Mouse (Mus musculus) limb, embryonic 11.5 days (tissue): Measurements from ENCODE around the gene Zfp619. TPM values are rescaled to one million over a fixed set of nuclear protein-coding genes. Genes with fewer than 3 reads are reported as not detected.
A peak's percentile ranks its signal among the peaks of the same experiment; 100 is the strongest.

Experiments used
- ATAC-seq: fragments of 200-750 bp; cut with Nextera tagmentation; 2 replicates; pipeline ENCODE4 v1.8.0; 2017; ENCODE audit warnings: low read depth; ENCODE audit not compliant: insufficient number of reproducible peaks, low FRiP score, low TSS enrichment
- DNase-seq: peaks from one replicate; pipeline ENCODE4 v3.0.0-alpha.2; 2015; ENCODE audit warnings: low spot score
- H3K27ac ChIP-seq: fragments of 300-500 bp; sonication (generic); replicated peaks from 2 replicates; pipeline ENCODE4 v1.5.1; 2014; ENCODE audit warnings: low read depth, mild to moderate bottlenecking, low read length
- H3K27me3 ChIP-seq: fragments of 300-500 bp; sonication (generic); 2 replicates; pipeline ENCODE4 v1.6.1; 2014; ENCODE audit warnings: mild to moderate bottlenecking, low read length, mixed read lengths; ENCODE audit not compliant: control insufficient read depth, insufficient read depth
- H3K36me3 ChIP-seq: fragments of 300-500 bp; sonication (generic); 2 replicates; pipeline ENCODE4 v1.6.1; 2014; ENCODE audit warnings: mild to moderate bottlenecking, low read length, moderate library complexity, mixed read lengths; ENCODE audit not compliant: control insufficient read depth, insufficient read depth
- H3K4me1 ChIP-seq: fragments of 300-500 bp; sonication (generic); 2 replicates; pipeline ENCODE4 v1.6.1; 2014; ENCODE audit warnings: low read length, mixed read lengths; ENCODE audit not compliant: control insufficient read depth, insufficient read depth
- H3K4me2 ChIP-seq: fragments of 300-500 bp; sonication (generic); 2 replicates; pipeline ENCODE4 v1.6.1; 2014; ENCODE audit warnings: low read depth, mild to moderate bottlenecking, moderate library complexity; ENCODE audit not compliant: severe bottlenecking
- H3K4me3 ChIP-seq: fragments of 300-500 bp; sonication (generic); 2 replicates; pipeline ENCODE4 v1.5.1; 2014; ENCODE audit warnings: low read depth, low read length
- H3K9ac ChIP-seq: fragments of 300-500 bp; sonication (generic); 2 replicates; pipeline ENCODE4 v1.6.1; 2014; ENCODE audit warnings: mild to moderate bottlenecking, low read length
- H3K9me3 ChIP-seq: fragments of 300-500 bp; sonication (generic); 2 replicates; pipeline ENCODE4 v1.6.1; 2016; ENCODE audit warnings: low read length; ENCODE audit not compliant: control insufficient read depth
- WGBS: fragments of 180-500 bp; shearing (Covaris S2); extraction: QIAGEN DNeasy Blood & Tissue Kit; methylation state at CpG from one replicate; pipeline ENCODE4 v1.1.7; 2014; 5-methylcytosine and 5-hydroxymethylcytosine counted together
- polyA plus RNA-seq: library from polyadenylated mRNA; unstranded; fragments of >200 nt; fragmentation: Nextera tagmentation; extraction: Ambion mirVana; gene quantifications from 2 replicates; pipeline ENCODE4 v1.2.1, GENCODE M21; 2014

Gene Zfp619
- polyA plus RNA-seq = 2.9 and 3.9 TPM in 2 replicates

DNA sequence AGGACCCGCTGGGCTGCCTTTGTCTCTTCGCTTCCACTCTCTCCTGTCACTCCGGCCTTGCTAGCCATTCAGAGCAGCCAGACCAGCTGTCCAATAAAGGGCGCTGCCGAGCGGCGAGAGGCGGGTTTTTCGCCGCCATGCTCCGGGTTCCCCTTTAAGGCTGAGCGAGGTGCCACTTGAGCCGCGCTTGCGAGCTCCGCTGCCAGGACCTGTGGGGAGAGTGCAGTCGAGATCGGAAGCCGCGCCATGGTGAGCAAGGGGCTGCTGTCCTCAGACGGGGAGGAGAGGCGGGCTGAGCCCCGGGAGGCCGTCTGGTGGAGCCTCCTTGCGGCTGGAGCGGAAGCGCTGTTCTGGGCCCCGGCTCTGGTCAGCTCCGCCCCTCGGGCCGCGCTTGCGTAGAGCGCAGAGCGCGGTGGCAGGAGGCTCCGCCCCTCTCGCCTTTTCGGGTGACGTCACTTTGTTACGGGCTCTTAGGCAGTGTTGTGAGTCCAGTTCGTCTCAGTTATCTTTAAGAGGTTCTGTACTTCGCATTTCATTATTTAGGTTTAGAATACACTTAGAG lies at the start of gene Zfp619:
Gene Zfp619 (plus strand): TSS at position 151 of the 562 bp plus-strand sequence.
- Histone ChIP-seq H3K4me3 (peak within 1 kb of the TSS; percentile 51), H3K27ac (peak within 1 kb of the TSS; percentile 95), H3K4me2 (peak within 1 kb of the TSS; percentile 24), H3K27me3 (no peaks in the 10 kb centered on the region), H3K36me3 (no peaks in the 10 kb centered on the region), H3K9ac (peak within 1 kb of the TSS; percentile 80), H3K9me3 (no peaks in the 10 kb centered on the region; the same call in 1 of the 2 replicates), H3K4me1 (no peaks in the 10 kb centered on the region)
- peak; percentile 96 for ATAC-seq
- under 1% methylated on average over 43 of the region's 43 CpGs for WGBS
- peak; percentile 93 for DNase-seq

DNA sequence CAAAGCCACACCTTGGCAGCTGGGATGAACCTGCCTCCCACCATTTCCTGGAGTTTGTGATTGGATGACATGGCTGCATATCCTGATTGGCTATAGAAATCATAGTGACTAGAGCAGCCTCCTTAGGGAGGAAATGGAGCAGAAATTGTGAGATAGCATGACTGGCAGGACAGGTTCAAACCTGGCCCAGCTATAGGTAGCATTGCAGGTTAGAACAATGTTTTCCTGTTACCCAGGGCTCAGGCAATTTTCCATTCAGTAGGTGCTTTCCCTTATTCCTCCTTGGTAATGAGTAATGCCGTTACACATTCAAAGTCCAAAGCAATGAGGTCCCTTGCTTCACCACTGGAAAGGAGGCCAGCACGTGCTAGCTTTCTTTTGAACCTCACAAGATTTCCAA lies 38.6 kb upstream of the Zfp619 start:
- no peak for ATAC-seq
- Histone ChIP-seq H3K27ac (no peak overlapping the region), H3K4me3 (no peak overlapping the region), H3K9me3 (no peaks in the 10 kb centered on the region; the same call in 1 of the 2 replicates), H3K4me1 (no peaks in the 10 kb centered on the region), H3K4me2 (no peak overlapping the region), H3K36me3 (peaks cover 4% of the 10 kb centered on the region), H3K27me3 (no peaks in the 10 kb centered on the region), H3K9ac (no peak overlapping the region)
- 88% methylated on average over 2 of the region's 2 CpGs for whole genome bisulfite sequencing
- DNase-seq = no peak

DNA sequence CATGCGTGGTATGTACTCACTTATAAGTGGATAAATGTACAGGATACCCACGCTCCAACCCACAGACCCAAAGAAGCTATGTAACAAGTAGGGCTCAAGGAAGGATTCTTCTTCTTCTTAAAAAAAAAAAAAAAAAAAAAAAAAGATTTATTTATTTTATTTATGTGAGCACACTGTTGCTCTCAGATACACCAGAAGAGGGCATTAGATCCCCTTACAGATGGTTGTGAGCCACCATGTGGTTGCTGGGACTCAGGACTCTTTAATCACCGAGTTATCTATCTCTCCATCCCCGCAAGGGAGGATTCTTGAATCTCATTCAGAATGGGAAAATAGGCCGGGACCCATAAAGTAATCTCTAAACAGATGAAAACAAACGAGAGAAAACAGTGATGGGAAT lies 33.2 kb upstream of the Zfp619 start:
- no peaks in the 10 kb centered on the region for H3K36me3 ChIP-seq
- no peak for ATAC-seq
- 58% methylated on average over 6 of the region's 6 CpGs for WGBS
- no peaks in the 10 kb centered on the region for H3K9me3 ChIP-seq
- DNase-seq = no peak
- no peaks in the 10 kb centered on the region for H3K4me1 ChIP-seq
- H3K4me2 ChIP-seq = no peak overlapping the region
- H3K27me3 ChIP-seq = no peaks in the 10 kb centered on the region
- no peak overlapping the region for H3K27ac ChIP-seq
- H3K9ac ChIP-seq = no peak overlapping the region
- H3K4me3 ChIP-seq = no peak overlapping the region

DNA sequence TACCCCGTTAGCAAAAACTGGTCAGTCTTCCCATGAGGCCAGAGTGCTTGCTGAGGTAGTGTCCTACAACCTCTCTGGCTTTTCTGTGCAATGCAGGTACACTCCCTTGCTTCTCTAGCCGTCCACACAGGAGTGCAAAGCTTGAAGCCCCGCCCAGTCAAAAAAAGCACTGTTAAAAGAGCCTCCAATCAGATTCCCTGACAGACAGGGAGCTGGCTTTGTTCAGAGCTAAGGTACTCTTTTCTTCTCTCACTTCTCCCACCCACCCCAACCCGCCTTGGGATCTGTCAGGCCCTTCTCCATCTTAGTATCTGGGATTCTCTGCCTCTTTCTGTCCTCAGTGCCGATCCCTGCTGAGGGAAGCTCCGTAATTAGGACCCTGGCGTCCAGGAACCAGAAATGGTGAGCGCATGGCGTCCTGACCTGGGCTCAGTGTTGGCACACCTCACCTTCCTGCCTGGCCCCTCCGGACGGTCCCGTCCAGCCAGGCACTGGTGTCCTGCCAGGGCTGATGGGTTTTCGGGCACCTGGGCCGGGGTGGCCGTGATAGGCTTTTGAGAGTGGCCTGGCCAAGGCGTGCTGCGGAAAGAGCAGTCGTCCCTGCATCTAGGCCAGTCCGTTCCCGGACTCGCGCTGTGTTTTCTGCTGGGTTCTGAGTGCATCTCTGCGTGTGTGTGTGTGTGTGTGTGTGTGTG lies 30.3 kb upstream of the Zfp619 start:
- ATAC-seq = peak; percentile 68
- H3K27ac ChIP-seq = no peak overlapping the region
- WGBS = 19% methylated on average over 23 of the region's 23 CpGs

DNA sequence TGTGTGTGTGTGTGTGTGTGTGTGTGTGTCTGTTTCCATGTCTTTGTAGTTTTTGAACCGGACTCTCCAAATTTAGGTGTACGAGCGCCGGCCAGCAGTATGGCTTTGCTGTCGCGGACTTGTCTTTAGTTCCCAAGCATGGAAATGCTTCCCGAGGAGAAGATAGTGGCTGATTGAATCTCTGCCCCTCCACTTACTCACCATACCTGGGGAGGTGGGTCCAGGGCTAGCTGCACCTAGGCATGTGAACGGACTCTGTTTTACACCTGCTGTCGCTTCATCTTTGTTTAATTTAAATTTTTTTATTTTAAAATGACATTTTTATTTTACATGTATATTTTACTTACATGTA lies 29.7 kb upstream of the Zfp619 start:
- Histone ChIP-seq H3K4me2 (peak overlapping the region; percentile 59), H3K9ac (peak overlapping the region; percentile 74), H3K9me3 (no peaks in the 10 kb centered on the region), H3K4me1 (no peaks in the 10 kb centered on the region), H3K27ac (no peak overlapping the region), H3K27me3 (no peaks in the 10 kb centered on the region), H3K4me3 (peak overlapping the region; percentile 50), H3K36me3 (no peaks in the 10 kb centered on the region)
- 46% methylated on average over 9 of the region's 9 CpGs for WGBS
- ATAC-seq = no peak
- peak; percentile 23 for DNase-seq

More for the DNA sequence above, 30.3 kb upstream of the Zfp619 start:
- peak overlapping the region; percentile 74 for H3K9ac ChIP-seq
- H3K4me1 ChIP-seq = no peaks in the 10 kb centered on the region
- no peaks in the 10 kb centered on the region for H3K9me3 ChIP-seq
- H3K36me3 ChIP-seq = no peaks in the 10 kb centered on the region
- peak overlapping the region; percentile 59 for H3K4me2 ChIP-seq
- no peaks in the 10 kb centered on the region for H3K27me3 ChIP-seq
- DNase-seq = peak; percentile 57
- peak overlapping the region; percentile 50 for H3K4me3 ChIP-seq

DNA sequence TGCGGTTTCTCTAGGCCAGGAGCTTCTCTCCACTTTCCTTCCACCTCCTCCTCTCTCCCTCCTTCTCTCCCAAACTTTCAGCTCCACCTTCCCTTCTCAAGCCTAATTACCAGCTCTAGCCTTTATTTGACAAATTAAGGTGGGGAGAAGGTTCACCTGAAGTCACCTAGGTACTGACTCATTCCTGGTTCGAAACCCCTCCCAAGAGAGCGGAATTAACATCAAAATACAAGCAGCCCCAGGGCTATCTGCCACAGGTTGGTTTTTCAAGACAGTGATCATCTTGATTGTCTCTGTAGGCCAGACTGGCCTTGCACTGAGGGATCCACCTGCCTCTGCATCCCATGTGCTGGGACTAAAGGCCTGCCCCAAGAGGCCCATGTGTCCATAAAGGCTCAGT lies 22.9 kb upstream of the Zfp619 start:
- Histone ChIP-seq H3K27me3 (no peaks in the 10 kb centered on the region), H3K27ac (no peak overlapping the region), H3K36me3 (no peaks in the 10 kb centered on the region), H3K4me2 (no peak overlapping the region), H3K9ac (no peak overlapping the region), H3K4me1 (no peaks in the 10 kb centered on the region), H3K9me3 (no peaks in the 10 kb centered on the region), H3K4me3 (no peak overlapping the region)
- 93% methylated on average over 3 of the region's 3 CpGs for WGBS
- DNase-seq = no peak
- no peak for ATAC-seq

DNA sequence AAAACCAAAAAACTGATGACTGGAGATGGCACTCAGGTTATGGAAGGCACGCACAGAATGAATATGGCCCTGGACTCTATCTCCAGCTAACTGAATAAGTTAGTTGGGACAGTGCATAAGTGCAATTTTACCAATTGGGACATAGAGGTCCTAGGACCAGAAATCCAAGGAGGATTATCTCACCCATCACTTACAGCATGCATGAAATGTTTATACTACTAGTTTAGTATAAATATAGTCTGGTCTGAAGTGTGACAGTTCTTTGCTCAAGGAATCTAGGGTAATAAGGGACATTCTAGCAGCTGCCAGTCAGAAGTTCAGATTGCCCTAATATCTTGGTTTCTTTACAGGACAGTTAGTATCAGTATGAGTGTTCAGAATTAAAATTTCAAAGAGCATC lies 13.5 kb upstream of the Zfp619 start:
- ATAC-seq = no peak
- no peak overlapping the region for H3K9ac ChIP-seq
- DNase-seq = no peak
- H3K4me3 ChIP-seq = no peak overlapping the region
- no peaks in the 10 kb centered on the region for H3K4me1 ChIP-seq
- no peaks in the 10 kb centered on the region for H3K36me3 ChIP-seq
- no peaks in the 10 kb centered on the region for H3K27me3 ChIP-seq
- H3K4me2 ChIP-seq = no peak overlapping the region
- H3K27ac ChIP-seq = no peak overlapping the region
- H3K9me3 ChIP-seq = no peaks in the 10 kb centered on the region; the same call in 1 of the 2 replicates
- WGBS = 91% methylated on average over 1 of the region's 1 CpGs

DNA sequence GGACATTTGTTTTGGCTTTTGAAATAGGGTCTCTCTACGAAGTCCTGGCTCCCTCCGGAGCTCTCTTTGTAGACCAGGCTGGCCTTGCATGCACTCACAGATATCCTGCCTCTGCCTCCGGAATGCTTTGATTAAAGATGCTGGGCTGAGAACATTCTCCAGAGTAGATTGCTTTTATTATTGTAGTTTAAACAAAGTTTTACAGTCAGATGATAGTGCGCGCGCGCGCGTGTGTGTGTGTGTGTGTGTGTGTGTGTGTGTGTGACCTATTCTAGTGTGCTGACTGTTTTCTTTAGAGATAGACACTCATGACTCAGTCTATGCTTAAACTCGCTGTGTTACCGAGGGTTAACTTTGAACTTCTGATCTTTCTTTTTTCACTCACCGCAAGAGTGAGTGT lies 796 bp downstream of the Zfp619 start:
- H3K27me3 ChIP-seq = no peaks in the 10 kb centered on the region
- ATAC-seq = no peak
- H3K27ac ChIP-seq = no peak overlapping the region
- no peaks in the 10 kb centered on the region; the same call in 1 of the 2 replicates for H3K9me3 ChIP-seq
- WGBS = 87% methylated on average over 12 of the region's 12 CpGs
- H3K36me3 ChIP-seq = no peaks in the 10 kb centered on the region
- no peaks in the 10 kb centered on the region for H3K4me1 ChIP-seq
- H3K4me3 ChIP-seq = peak overlapping the region; percentile 17
- peak; percentile 27 for DNase-seq
- H3K4me2 ChIP-seq = no peak overlapping the region
- H3K9ac ChIP-seq = no peak overlapping the region
